7 mouse cellular contexts compared by ENCODE assay signal in genomic region chr12:28751508-28752263, GRCm38 (mm10). TPM values are rescaled to one million over a fixed set of nuclear protein-coding genes. Genes with fewer than 3 reads are reported as not detected.
DNase-seq lines count a peak whose midpoint lies in the region; ATAC-seq lines count a peak whose summit lies in the region.

Eipr1 (plus strand) TSS chr12:28751803.

- intact Hi-C loops in gastrocnemius, postnatal 36 days (cut with DNase I), result loop anchor here (5.0 kb wide), 1 partner anchor 114 kb away; the partner anchor contains the start of gene Rps7
- intact Hi-C loops in left cerebral cortex, postnatal 25 days (cut with DNase I), result loop anchor here (5.0 kb wide), 2 partner anchors 49 to 114 kb away; partner anchors contain the start of gene Rps7

- H3K27me3 ChIP-seq in intestine, embryonic 15.5 days (replicated peaks), result no peaks in the 10 kb centered on the region
- H3K27me3 ChIP-seq in midbrain, embryonic 10.5 days (ENCODE audit: low read depth, poor library complexity, severe bottlenecking), result no peaks in the 10 kb centered on the region

- H3K36me3 ChIP-seq in intestine, embryonic 15.5 days, result 0 out of 2 replicates have a peak, but pooled peaks cover 4% of the 10 kb centered on the region
- H3K36me3 ChIP-seq in midbrain, embryonic 10.5 days, result peaks cover 7% of the 10 kb centered on the region

- peak within 1 kb of the TSS; percentile 69 for H3K9ac ChIP-seq in intestine, embryonic 15.5 days

- H3K4me1 ChIP-seq in intestine, embryonic 15.5 days (replicated peaks), result peaks cover 5% of the 10 kb centered on the region; the same call in 1 of the 2 replicates
- peaks cover 35% of the 10 kb centered on the region for H3K4me1 ChIP-seq in midbrain, embryonic 10.5 days

- H3K4me3 ChIP-seq in intestine, embryonic 15.5 days (replicated peaks), result peak within 1 kb of the TSS; percentile 85
- H3K4me3 ChIP-seq in midbrain, embryonic 10.5 days, result peak within 1 kb of the TSS; percentile 85

- no peaks in the 10 kb centered on the region for H3K9me3 ChIP-seq in intestine, embryonic 15.5 days
- no peaks in the 10 kb centered on the region for H3K9me3 ChIP-seq in midbrain, embryonic 10.5 days (replicated peaks)

- peak within 1 kb of the TSS; percentile 87 for H3K4me2 ChIP-seq in intestine, embryonic 15.5 days (replicated peaks)

- peak; percentile 93 for DNase-seq in adrenal gland, adult 2 months
- peak; percentile 94 for DNase-seq in embryo, embryonic 11.5 days (ENCODE audit: low read depth, low spot score)
- DNase-seq in gastrocnemius, postnatal 36 days, result peak; percentile 67 to 85
- peak; percentile 91 to 96 for DNase-seq in left cerebral cortex, postnatal 25 days (ENCODE audit: low spot score in 2 of 2)
- DNase-seq in midbrain, embryonic 10.5 days (ENCODE audit: low spot score), result peak; percentile 89
- DNase-seq in right cerebral cortex, postnatal 4 days, result peak; percentile 75

- 4% methylated on average over 36 of the region's 36 CpGs for WGBS in intestine, embryonic 15.5 days
- WGBS in midbrain, embryonic 10.5 days, result 4% methylated on average over 36 of the region's 36 CpGs

- peak within 1 kb of the TSS; percentile 42; the same call in 1 of the 2 replicates for H3K27ac ChIP-seq in intestine, embryonic 15.5 days
- H3K27ac ChIP-seq in midbrain, embryonic 10.5 days (replicated peaks), result peak within 1 kb of the TSS; percentile 60

- ATAC-seq in intestine, embryonic 15.5 days, result peak; percentile 92

RNA-seq across cellular contexts. Expression of gene Eipr1, which starts in this region (rescaled TPM):
- total RNA-seq in adrenal gland, adult 2 months (2021), result 10 to 100 TPM; 21.8 to 23.5 TPM
- 23.1 TPM in 2 replicates for polyA plus RNA-seq in adrenal gland, adult 2 months (2012; rRNA removed)
- total RNA-seq in gastrocnemius, postnatal 36 days (2021), result 1 to 10 TPM; 4.7 to 7.1 TPM
- 27.3 and 28.6 TPM in 2 replicates for polyA plus RNA-seq in intestine, embryonic 15.5 days (2015; fragmentation: Nextera tagmentation; extraction: Ambion mirVana)
- 10 to 100 TPM; 60.3 to 62.1 TPM for total RNA-seq in left cerebral cortex, postnatal 25 days (2021)
- polyA plus RNA-seq in midbrain, embryonic 10.5 days (2016; fragmentation: Nextera tagmentation; extraction: Ambion mirVana), result 45.5 and 48.0 TPM in 2 replicates

Comparison
In these comparisons a context has a peak if more than half of its experiments do, and no peak if none do; other contexts are left out.
1. Peak in every context shown above with its lines: DNase-seq, ATAC-seq, H3K4me3 ChIP-seq and H3K27ac ChIP-seq.